8 mouse cellular contexts compared by ENCODE assay signal in genomic region chr7:84086039-84086829, GRCm38 (mm10). TPM values are rescaled to one million over a fixed set of nuclear protein-coding genes. Genes with fewer than 3 reads are reported as not detected.
A peak's percentile ranks its signal among the peaks of the same experiment; 100 is the strongest.
DNase-seq lines count a peak whose midpoint lies in the region; ATAC-seq and TF ChIP-seq lines count a peak whose summit lies in the region.

Gene Cemip (minus strand): TSS chr7:84086502.

- peak within 1 kb of the TSS; percentile 83 for H3K4me2 ChIP-seq in hindbrain, embryonic 11.5 days (replicated peaks; ENCODE audit: low read depth, low read length)
- peak within 1 kb of the TSS; percentile 73 for H3K4me2 ChIP-seq in lung, embryonic 14.5 days

- peak within 1 kb of the TSS; percentile 38; the same call in 1 of the 2 replicates for H3K9ac ChIP-seq in hindbrain, embryonic 11.5 days (ENCODE audit: low read depth, low read length)
- H3K9ac ChIP-seq in lung, embryonic 14.5 days, result peak within 1 kb of the TSS; percentile 4; the same call in 1 of the 2 replicates

- no peaks in the 10 kb centered on the region for H3K4me1 ChIP-seq in hindbrain, embryonic 11.5 days (replicated peaks; ENCODE audit: control insufficient read depth, insufficient read depth, low read length)
- H3K4me1 ChIP-seq in lung, embryonic 14.5 days (ENCODE audit: insufficient read depth), result no peaks in the 10 kb centered on the region; the same call in 1 of the 2 replicates
- H3K4me1 ChIP-seq in thymus, adult 2 months (replicated peaks; ENCODE audit: control insufficient read depth, insufficient read depth, low read length), result no peaks in the 10 kb centered on the region; the same call in 1 of the 2 replicates

- H3K36me3 ChIP-seq in hindbrain, embryonic 11.5 days (ENCODE audit: control insufficient read depth, insufficient read depth, low read length), result no peaks in the 10 kb centered on the region
- H3K36me3 ChIP-seq in lung, embryonic 14.5 days (ENCODE audit: insufficient read depth), result no peaks in the 10 kb centered on the region
- no peaks in the 10 kb centered on the region for H3K36me3 ChIP-seq in thymus, adult 2 months (ENCODE audit: control insufficient read depth, insufficient read depth, low read length)

- DNase-seq in NIH3T3 (ENCODE audit: low read depth), result peak; percentile 95
- peak; percentile 95 to 96 for DNase-seq in cerebellum, postnatal 10 days
- peak; percentile 65 to 84 for DNase-seq in frontal cortex, postnatal 14 days (ENCODE audit: low spot score in 2 of 2)
- DNase-seq in hindbrain, embryonic 11.5 days (ENCODE audit: low spot score), result peak; percentile 88
- peak; percentile 78 for DNase-seq in layer of hippocampus, adult 9-11 months
- peak; percentile 95 for DNase-seq in lung, embryonic 14.5 days
- peak; percentile 72 for DNase-seq in ovary, postnatal 10 days (ENCODE audit: low spot score)
- DNase-seq in thymus, adult 2 months, result peak; percentile 71

- 1% methylated on average over 53 of the region's 54 CpGs for WGBS in hindbrain, embryonic 11.5 days
- WGBS in lung, embryonic 14.5 days, result under 1% methylated on average over 54 of the region's 54 CpGs
- 3% methylated on average over 54 of the region's 54 CpGs for WGBS in thymus, adult 2 months

- H3K27ac ChIP-seq in hindbrain, embryonic 11.5 days (ENCODE audit: low read depth, low read length), result no peak within 1 kb of the TSS
- no peak within 1 kb of the TSS for H3K27ac ChIP-seq in lung, embryonic 14.5 days (ENCODE audit: low read depth)
- H3K27ac ChIP-seq in thymus, adult 2 months (ENCODE audit: control insufficient read depth, insufficient read depth, low read length), result no peak within 1 kb of the TSS

- peak; percentile 80 for TF ChIP-seq CTCF in lung, embryonic 14.5 days (IDR thresholded peaks at IDR 0.05; ENCODE audit: low read depth)
- TF ChIP-seq CTCF in thymus, adult 2 months (IDR thresholded peaks at IDR 0.05; ENCODE audit: borderline replicate concordance, control insufficient read depth, extremely low read depth, insufficient read depth, low read length, poor library complexity), result peak; percentile 70; the same call in 1 of the 2 replicates

- ATAC-seq in hindbrain, embryonic 11.5 days (ENCODE audit: low FRiP score), result peak; percentile 85
- peak; percentile 91 for ATAC-seq in lung, embryonic 14.5 days (ENCODE audit: insufficient read depth)

- peak within 1 kb of the TSS; percentile 45 for H3K4me3 ChIP-seq in hindbrain, embryonic 11.5 days (ENCODE audit: low read depth, low read length)
- H3K4me3 ChIP-seq in lung, embryonic 14.5 days (ENCODE audit: low read depth, low read length), result peak within 1 kb of the TSS; percentile 40
- 0 out of 2 replicates have a peak within 1 kb of the TSS, but pooled peaks have one; percentile 5 for H3K4me3 ChIP-seq in thymus, adult 2 months (ENCODE audit: control insufficient read depth, insufficient read depth, low read length)

- peaks cover 18% of the 10 kb centered on the region for H3K27me3 ChIP-seq in hindbrain, embryonic 11.5 days (ENCODE audit: control insufficient read depth, insufficient read depth, low read length)
- H3K27me3 ChIP-seq in lung, embryonic 14.5 days (ENCODE audit: insufficient read depth, low read length), result peaks cover 18% of the 10 kb centered on the region
- H3K27me3 ChIP-seq in thymus, adult 2 months (ENCODE audit: control insufficient read depth, insufficient read depth, low read length), result peaks cover 9% of the 10 kb centered on the region; the same call in 1 of the 2 replicates

- TF ChIP-seq POLR2A in thymus, adult 2 months (IDR thresholded peaks at IDR 0.05; ENCODE audit: control insufficient read depth, extremely low read depth, insufficient read depth, low read length, poor library complexity), result no peak

- H3K9me3 ChIP-seq in hindbrain, embryonic 11.5 days (ENCODE audit: control insufficient read depth, low read length), result no peaks in the 10 kb centered on the region
- no peaks in the 10 kb centered on the region for H3K9me3 ChIP-seq in lung, embryonic 14.5 days (ENCODE audit: low read depth, low read length)

RNA-seq across cellular contexts. Expression of gene Cemip, which starts in this region (rescaled TPM):
- 0.21 and 0.31 TPM in 2 replicates for polyA plus RNA-seq in hindbrain, embryonic 11.5 days (2014; fragmentation: Nextera tagmentation; extraction: Ambion mirVana)
- 1.7 TPM in 2 replicates for polyA plus RNA-seq in lung, embryonic 14.5 days (2014; fragmentation: Nextera tagmentation; extraction: Ambion mirVana)
- polyA plus RNA-seq in thymus, adult 2 months (2012; rRNA removed), result 0.59 and 0.63 TPM in 2 replicates

Comparison
In these comparisons a context has a peak if more than half of its experiments do, and no peak if none do; other contexts are left out.
1. Peak in DNase-seq, ATAC-seq, H3K4me3 ChIP-seq, H3K9ac ChIP-seq and H3K4me2 ChIP-seq in hindbrain, embryonic 11.5 days; RNA of the gene not detected or under 1 TPM.
2. Peak in DNase-seq and H3K4me3 ChIP-seq in thymus, adult 2 months; RNA of the gene not detected or under 1 TPM.